Mouse (Mus musculus): ENCODE data around the gene Ptger1. TPM values are rescaled to one million over a fixed set of nuclear protein-coding genes. Genes with fewer than 3 reads are reported as not detected.

Gene Ptger1
- under 1 TPM; 0.08 to 0.39 TPM for total RNA-seq (2021)
- long read RNA-seq, experiment 1, partial matches to known transcripts = 0 of 2 reads
- long read RNA-seq, experiment 1, other reads (novel, unspliced or antisense) = 1 of 2 reads
- long read RNA-seq, experiment 2 = 0 reads

GRCm38 (mm10) chr8:83665969-83666865 lies at the start of gene Ptger1:
Ptger1 (plus strand) TSS chr8:83666678.
- Histone ChIP-seq H3K27ac (peak within 1 kb of the TSS; percentile 60), H3K4me3 (peak within 1 kb of the TSS; percentile 41)
- TF ChIP-seq CTCF (IDR thresholded peaks at IDR 0.05) = 0 out of 2 replicates have a peak, but pooled peaks have one; percentile 4
- DNase-seq = peak; percentile 78
- intact Hi-C loops (cut with DNase I) = no loop called here

- TF ChIP-seq CTCF (IDR thresholded peaks at IDR 0.05) = no peak
- Histone ChIP-seq H3K4me3 (no peak overlapping the region), H3K27ac (no peak overlapping the region)
- no peak for DNase-seq
- intact Hi-C loops (cut with DNase I) = no loop called here
Measured at GRCm38 (mm10) chr8:83617111-83617510, 49.4 kb upstream of the Ptger1 start.

DNA sequence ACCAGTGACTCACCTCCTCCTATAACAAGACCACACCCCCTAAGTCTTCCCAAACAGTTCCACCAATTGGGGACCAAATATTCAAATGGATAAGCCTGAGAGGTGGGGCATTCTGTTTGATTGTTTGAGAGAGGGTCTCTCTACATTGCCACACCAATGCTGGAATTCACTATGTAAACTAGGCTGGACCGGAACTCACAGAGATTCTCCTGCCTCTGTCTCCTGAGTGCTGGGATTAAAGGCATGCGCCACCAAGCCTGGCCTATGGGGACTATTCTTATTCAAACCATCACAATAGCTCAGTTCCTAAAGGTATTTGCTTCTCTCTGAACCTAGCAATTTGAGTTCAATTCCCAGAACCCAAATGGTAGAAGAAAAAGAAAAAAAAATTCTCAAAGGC lies 47.9 kb upstream of the Ptger1 start:
- H3K27ac ChIP-seq = no peak overlapping the region
- DNase-seq = no peak
- intact Hi-C loops (cut with DNase I) = no loop called here
- no peak for TF ChIP-seq CTCF (IDR thresholded peaks at IDR 0.05)
- H3K4me3 ChIP-seq = no peak overlapping the region

DNA sequence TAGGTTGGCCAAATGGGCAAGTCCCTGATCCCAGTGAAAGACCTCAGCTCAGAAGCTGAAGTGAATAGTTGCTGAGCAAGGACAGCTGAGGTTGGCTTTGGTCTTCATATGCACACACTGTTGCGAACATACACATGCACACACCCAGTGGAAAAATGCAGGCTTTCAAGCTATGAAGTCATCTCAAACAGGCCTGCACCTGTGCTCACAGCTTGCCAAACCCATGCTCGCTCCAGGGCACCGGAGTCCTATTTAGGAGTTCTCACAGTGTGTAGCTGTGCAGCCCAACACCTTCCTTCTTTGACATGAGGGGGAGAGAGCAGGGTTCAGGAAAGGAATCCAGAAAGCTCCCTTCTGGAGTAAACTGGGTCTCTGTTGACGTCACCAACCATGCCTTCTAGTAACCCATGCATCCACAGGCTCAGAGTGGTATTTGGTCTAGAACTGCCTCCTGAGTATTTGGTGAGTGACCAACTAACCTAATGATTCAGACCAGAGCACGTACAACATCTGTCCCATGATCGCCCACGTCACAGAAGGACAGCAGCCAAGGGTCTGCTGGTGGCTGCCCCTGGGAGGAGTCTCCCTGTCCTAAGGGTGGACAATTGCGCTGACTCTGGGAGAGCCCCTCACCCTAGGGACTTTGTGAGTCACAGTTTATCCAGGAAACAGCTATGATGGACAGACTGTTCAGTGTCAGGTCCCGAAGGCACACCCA lies 46.8 kb upstream of the Ptger1 start:
- TF ChIP-seq CTCF (IDR thresholded peaks at IDR 0.05) = no peak
- intact Hi-C loops (cut with DNase I) = loop anchor here (10.0 kb wide), 2 partner anchors 175 to 735 kb away; no protein-coding TSS in a partner anchor
- no peak overlapping the region for H3K4me3 ChIP-seq
- H3K27ac ChIP-seq = no peak overlapping the region
- DNase-seq = no peak

DNA sequence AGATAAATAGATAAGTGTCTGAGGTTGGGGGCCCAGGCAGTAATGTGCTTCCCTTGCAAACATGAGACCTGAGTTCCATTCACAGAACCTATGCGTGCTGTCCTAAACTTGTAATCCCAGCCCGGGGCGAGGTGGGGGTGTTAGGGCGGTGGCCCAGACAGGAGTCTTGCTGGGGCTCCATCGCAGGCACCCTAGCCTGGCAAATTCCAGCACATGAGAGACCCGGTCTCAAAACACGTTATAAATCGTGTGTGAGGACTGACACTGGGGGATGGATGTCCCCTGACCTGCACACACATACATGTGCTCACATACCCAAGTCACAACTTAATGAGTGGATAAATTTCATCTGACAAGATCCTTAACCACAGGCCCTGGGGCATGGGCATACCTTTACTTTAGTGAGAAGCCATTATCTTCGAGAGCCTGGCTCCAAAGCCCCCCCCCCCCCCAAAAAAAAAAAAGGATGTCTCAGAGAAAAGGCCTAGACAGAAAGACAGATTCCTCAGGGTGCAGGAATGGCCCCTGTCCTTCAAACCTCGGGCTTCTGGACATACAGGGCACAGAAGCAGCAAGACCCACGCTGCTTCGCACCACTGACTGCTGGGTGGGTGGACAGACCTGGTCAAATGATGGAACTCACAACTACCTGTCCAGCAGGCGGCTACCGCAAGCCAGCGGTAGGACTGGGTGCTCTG lies 44.6 kb upstream of the Ptger1 start:
- Histone ChIP-seq H3K4me3 (peak overlapping the region; percentile 67), H3K27ac (no peak overlapping the region)
- TF ChIP-seq CTCF (IDR thresholded peaks at IDR 0.05) = no peak
- intact Hi-C loops (cut with DNase I) = loop anchor here (10.0 kb wide), 2 partner anchors 177 to 733 kb away; no protein-coding TSS in a partner anchor
- no peak for DNase-seq

- peak overlapping the region; percentile 67 for H3K4me3 ChIP-seq
- peak; percentile 88 for TF ChIP-seq CTCF (IDR thresholded peaks at IDR 0.05)
- intact Hi-C loops (cut with DNase I) = loop anchor here (10.0 kb wide), 2 partner anchors 178 to 732 kb away; no protein-coding TSS in a partner anchor
- peak; percentile 87 for DNase-seq
- no peak overlapping the region for H3K27ac ChIP-seq
Measured at GRCm38 (mm10) chr8:83622389-83622989, 44.0 kb upstream of the Ptger1 start.

DNA sequence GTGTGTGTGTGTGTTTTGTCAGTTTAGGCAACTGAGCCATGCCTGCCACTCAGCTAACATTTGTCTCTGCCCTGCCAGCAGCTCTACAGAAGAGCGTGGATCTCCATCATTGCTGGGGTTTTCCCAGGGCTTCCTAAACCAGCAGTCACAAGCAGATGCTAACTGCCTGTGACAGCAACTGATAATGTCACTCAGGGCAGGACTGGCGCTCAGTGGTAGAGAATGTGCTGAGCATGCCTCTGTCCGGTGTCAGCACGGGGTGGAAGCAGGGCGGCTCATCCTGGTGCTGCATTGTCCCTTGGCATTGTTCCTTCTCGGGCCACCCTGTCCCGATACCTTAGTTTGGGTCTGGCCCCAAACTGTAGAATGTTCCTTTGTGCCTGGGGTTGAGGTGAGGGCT lies 42.9 kb upstream of the Ptger1 start:
- TF ChIP-seq CTCF (IDR thresholded peaks at IDR 0.05) = no peak
- intact Hi-C loops (cut with DNase I) = loop anchor here (10.0 kb wide), 2 partner anchors 179 to 731 kb away; no protein-coding TSS in a partner anchor

GRCm38 (mm10) chr8:83624739-83625138 lies 41.7 kb upstream of the Ptger1 start:
- Histone ChIP-seq H3K27ac (no peak overlapping the region), H3K4me3 (no peak overlapping the region)
- intact Hi-C loops (cut with DNase I) = loop anchor here (10.0 kb wide), 2 partner anchors 180 to 730 kb away; no protein-coding TSS in a partner anchor
- no peak for DNase-seq
- TF ChIP-seq CTCF (IDR thresholded peaks at IDR 0.05) = peak; percentile 64

More for the DNA sequence above, 42.9 kb upstream of the Ptger1 start:
- no peak overlapping the region for H3K4me3 ChIP-seq
- no peak for DNase-seq
- H3K27ac ChIP-seq = no peak overlapping the region

DNA sequence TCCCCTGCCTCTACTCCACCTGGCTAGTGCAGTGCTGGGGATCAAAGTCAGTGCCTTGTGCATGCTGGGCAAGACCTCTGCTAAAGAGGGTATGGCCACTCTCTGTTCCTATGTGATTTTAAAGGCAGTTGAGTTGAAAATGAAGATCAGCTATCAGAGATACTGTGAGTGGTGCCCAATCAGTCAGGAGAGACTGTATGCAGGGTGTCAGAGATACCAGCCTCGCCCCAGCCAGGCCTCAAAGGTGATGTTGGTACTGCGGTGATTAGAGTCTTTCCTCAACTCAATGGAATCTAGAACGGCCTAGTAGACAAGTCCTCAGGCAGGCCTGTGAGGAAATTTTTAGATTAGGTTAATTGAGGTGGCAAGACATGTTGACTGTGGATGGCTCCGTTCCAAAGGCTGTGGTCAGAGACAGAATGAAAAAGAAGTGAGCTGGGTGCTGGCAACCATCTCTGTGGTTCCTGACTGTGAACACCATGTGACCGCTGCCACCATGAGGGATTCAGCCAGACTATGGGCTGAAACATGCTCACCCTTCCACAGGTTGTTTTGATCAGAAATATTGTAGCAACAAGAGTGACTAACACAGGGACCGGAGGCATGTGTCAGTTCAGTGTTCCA lies 40.7 kb upstream of the Ptger1 start:
- Histone ChIP-seq H3K4me3 (no peak overlapping the region), H3K27ac (no peak overlapping the region)
- intact Hi-C loops (cut with DNase I) = loop anchor here (10.0 kb wide), 2 partner anchors 181 to 729 kb away; no protein-coding TSS in a partner anchor
- no peak for DNase-seq
- TF ChIP-seq CTCF (IDR thresholded peaks at IDR 0.05) = no peak

DNA sequence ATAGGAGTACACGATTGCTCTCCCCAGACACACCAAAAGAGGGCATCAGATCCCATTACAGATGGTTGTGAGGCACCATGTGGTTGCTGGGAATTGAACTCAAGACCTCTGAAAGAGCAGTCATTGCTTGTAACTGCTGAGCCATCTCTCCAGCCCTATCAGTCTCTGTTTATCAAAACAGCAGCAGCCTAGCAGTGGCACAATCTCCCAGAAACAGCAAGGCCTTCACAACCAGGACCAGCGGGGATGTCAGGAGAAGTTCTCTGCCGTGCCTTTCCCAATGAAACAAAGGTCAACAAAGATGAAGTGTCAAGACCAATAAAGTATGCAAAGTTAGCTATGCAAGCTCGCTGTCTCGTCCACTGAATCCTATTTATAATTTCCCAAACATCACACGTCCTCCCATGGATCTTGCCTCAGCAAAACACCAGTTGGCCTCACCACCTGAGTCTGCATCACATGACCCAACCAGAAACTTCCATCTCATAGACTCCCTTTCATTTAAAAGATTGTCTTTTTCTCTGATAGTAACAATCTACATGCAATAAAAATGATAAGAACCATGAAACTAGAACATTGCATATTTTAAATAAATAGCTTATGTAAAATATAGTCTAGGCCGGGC lies 34.3 kb upstream of the Ptger1 start:
- Histone ChIP-seq H3K4me3 (no peak overlapping the region), H3K27ac (no peak overlapping the region)
- no peak for DNase-seq
- TF ChIP-seq CTCF (IDR thresholded peaks at IDR 0.05) = no peak
- intact Hi-C loops (cut with DNase I) = no loop called here

DNA sequence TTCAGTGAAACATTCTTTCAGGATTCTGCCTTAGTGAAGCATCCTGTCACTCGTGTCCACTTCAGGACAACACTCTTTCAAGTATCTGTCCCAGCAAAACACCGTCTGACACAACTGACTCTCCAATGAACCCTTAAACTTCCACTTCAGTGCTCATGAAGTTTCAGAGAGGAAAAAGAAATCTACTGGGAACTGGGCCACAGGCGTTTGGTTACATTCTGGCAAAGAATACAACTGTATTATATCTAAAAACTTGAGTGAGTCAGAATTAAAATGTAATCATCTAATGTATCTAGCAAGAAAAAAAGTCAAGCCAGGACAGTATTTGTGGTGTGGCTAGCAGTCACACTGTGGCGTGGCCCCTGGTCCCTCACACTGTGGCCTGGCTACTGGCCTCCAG lies 27.6 kb upstream of the Ptger1 start:
- no peak for DNase-seq
- Histone ChIP-seq H3K4me3 (no peak overlapping the region), H3K27ac (no peak overlapping the region)
- intact Hi-C loops (cut with DNase I) = no loop called here
- TF ChIP-seq CTCF (IDR thresholded peaks at IDR 0.05) = no peak
